Mouse (Mus musculus) mouse trophoblast stem cell (cell line): ENCODE measurements around the gene Zfp536.
"Not testable (repeated sequence)": the region's sequence is repeated elsewhere in the genome, so short reads cannot be mapped to it uniquely, and the experiment has no call there.

ENCODE experiments used
- in situ Hi-C, 2 experiments: fragments of 300-500 bp; cut with MseI, MboI; formaldehyde crosslinking; loops; 2 replicates in 1 of 2; 3 replicates in 1 of 2; pipeline ENCODE4 v1.15.1; 2025

Gene Zfp536

GRCm38 (mm10) chr7:37768310-37768940 is 5.0 kb downstream of the Zfp536 start:
- in situ Hi-C loops: no loop called here

GRCm38 (mm10) chr7:37758886-37759285 is 14.6 kb downstream of the Zfp536 start:
- in situ Hi-C loops: no loop called here

GRCm38 (mm10) chr7:37753024-37753423 is 20.4 kb downstream of the Zfp536 start:
- in situ Hi-C loops: no loop called here

- in situ Hi-C loops: no loop called here
Observed at GRCm38 (mm10) chr7:37746133-37746761, 27.2 kb downstream of the Zfp536 start.

GRCm38 (mm10) chr7:37743350-37743749 is 30.1 kb downstream of the Zfp536 start:
- in situ Hi-C loops: no loop called here

GRCm38 (mm10) chr7:37737191-37737590 is 36.2 kb downstream of the Zfp536 start:
- in situ Hi-C loops: no loop called here

GRCm38 (mm10) chr7:37736413-37736720 is 37.1 kb downstream of the Zfp536 start:
- in situ Hi-C loops: no loop called here

GRCm38 (mm10) chr7:37735707-37736412 is 37.6 kb downstream of the Zfp536 start:
- in situ Hi-C loops: no loop called here

GRCm38 (mm10) chr7:37735101-37735500 is 38.3 kb downstream of the Zfp536 start:
- in situ Hi-C loops: no loop called here

GRCm38 (mm10) chr7:37734576-37734975 is 38.9 kb downstream of the Zfp536 start:
- in situ Hi-C loops: no loop called here

- in situ Hi-C loops: no loop called here
Observed at GRCm38 (mm10) chr7:37733996-37734395, 39.4 kb downstream of the Zfp536 start.

GRCm38 (mm10) chr7:37732741-37733140 is 40.7 kb downstream of the Zfp536 start:
- in situ Hi-C loops: no loop called here

- in situ Hi-C loops: no loop called here
Observed at GRCm38 (mm10) chr7:37727746-37728145, 45.7 kb downstream of the Zfp536 start.

GRCm38 (mm10) chr7:37724002-37724790 is 49.2 kb downstream of the Zfp536 start:
- in situ Hi-C loops: no loop called here

GRCm38 (mm10) chr7:37723191-37723592 is 50.2 kb downstream of the Zfp536 start:
- in situ Hi-C loops: no loop called here

GRCm38 (mm10) chr7:37721676-37722075 is 51.8 kb downstream of the Zfp536 start:
- in situ Hi-C loops: no loop called here

GRCm38 (mm10) chr7:37718671-37719402 is 54.6 kb downstream of the Zfp536 start:
- in situ Hi-C loops: no loop called here

GRCm38 (mm10) chr7:37717071-37717470 is 56.4 kb downstream of the Zfp536 start:
- in situ Hi-C loops: no loop called here

GRCm38 (mm10) chr7:37716626-37717025 is 56.8 kb downstream of the Zfp536 start:
- in situ Hi-C loops: no loop called here

GRCm38 (mm10) chr7:37704464-37704863 is 69.0 kb downstream of the Zfp536 start:
- in situ Hi-C loops: no loop called here

GRCm38 (mm10) chr7:37697378-37697777 is 76.1 kb downstream of the Zfp536 start:
- in situ Hi-C loops: not testable (repeated sequence)

GRCm38 (mm10) chr7:37695066-37695465 is 78.4 kb downstream of the Zfp536 start:
- in situ Hi-C loops: no loop called here
